Mouse (Mus musculus): ENCODE measurements around the gene Zfp853. TPM values are rescaled to one million over a fixed set of nuclear protein-coding genes. Genes with fewer than 3 reads are reported as not detected.

Zfp853 gene
- not detected for polyA plus RNA-seq (2017; shearing (Covaris generic))

DNA sequence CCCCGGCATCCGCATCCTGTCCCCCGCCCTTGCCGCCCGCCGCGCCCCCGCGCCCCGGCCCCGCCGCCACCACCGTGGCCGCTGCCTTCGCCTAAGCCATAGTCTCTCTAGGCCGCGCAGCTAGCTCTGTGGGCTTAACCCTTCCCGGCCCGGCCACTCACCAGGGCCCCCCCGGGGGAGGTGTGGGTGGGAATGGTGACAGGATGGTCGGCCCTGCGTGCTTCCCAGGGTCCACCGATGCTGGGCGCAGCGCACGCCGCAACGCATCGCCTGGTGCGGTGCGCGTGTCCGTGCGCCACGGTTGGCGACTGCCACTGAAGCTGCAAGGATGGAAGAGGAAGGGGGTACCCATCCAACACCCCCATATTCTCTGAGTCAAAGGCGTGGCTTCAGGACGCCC, at the start of gene Zfp853:
Gene Zfp853, minus strand, starts transcription at position 220 of the 400 bp plus-strand sequence.
- no peak for ATAC-seq

DNA sequence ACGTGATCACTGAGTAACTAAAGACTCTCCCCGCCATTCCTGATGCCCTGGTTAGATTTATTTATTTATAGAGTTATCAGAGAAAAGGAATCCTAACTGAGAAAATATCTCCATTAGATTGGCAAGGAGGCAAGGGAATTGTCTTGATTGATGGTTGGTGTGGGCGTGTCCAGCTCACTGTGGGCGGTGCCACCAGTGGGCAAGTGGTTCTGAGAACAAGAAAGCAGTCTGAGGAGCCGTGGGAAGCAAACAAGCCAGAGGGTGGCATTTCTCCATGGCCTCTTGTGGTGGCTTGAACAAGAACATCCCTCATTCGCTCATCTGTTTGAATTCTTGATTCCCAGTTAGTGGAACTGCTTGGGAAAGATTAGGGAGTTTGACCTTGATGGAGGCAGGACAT, 46.2 kb upstream of the Zfp853 start:
- no peak for ATAC-seq

DNA sequence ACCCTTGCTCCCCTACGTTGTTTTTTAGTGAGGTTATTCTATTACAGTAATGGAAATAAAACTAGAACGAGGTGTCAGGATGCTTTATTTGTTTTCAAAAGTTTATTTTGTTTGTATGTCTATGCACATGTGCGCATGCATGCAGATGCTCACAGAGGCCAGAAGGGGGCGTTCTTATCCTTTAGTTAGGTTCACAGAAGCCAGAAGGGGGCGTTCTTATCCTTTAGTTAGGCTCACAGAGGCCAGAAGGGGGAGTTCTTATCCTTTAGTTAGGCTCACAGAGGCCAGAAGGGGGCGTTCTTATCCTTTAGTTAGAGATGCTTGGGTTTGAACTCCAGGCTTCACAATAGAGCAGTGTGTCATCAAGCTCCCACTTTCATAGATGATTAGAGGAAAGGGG, 43.1 kb upstream of the Zfp853 start:
- ATAC-seq, result no peak

DNA sequence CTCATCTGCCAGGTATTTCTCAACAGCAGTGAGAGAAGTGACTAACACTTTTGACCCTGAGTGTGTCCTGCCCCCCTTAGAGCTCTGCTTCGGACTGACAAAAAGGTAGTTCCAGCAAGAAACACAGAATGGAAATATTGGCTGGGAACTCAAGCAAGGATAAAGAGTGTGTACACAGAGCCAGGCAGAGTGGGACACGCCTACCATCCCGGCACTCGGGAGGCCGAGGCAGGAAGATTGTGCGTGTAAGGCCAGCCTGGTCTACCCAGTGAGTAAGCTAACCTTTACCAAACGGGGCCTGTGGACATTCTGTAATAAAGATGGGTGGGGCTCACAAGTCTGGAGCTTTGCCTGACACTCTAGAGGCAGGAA, 41.7 kb upstream of the Zfp853 start:
- ATAC-seq, result no peak

DNA sequence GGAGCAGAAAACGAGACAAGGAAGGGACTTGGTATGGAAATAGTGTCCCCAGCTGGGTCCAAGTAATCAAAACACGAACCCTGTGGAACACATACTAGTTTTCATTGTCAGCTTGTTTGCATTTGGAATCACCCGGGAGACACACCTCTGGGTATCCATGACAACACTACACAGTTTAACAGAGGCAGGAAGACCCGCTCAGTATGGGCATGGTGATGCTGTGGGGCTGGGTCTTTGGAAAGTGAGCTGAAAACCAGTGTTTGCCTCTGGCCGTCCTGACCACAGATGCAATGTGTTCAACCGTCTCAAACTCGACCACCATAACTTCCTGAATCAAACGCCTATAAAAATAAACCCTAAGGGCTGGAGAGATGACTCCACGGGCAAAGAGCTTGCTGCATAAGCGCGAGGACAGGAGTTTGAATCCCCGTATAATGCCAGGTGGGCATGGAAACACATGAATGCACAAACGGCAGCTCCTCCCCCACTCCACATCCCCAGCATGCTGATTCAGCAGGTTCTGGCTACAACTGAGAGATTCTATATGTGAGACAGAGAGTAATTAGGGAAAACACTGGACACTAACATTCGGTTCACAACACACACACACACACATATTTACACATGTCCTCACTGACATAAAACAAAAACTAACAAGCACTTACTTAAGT, 41.1 kb upstream of the Zfp853 start:
- ATAC-seq, result no peak

DNA sequence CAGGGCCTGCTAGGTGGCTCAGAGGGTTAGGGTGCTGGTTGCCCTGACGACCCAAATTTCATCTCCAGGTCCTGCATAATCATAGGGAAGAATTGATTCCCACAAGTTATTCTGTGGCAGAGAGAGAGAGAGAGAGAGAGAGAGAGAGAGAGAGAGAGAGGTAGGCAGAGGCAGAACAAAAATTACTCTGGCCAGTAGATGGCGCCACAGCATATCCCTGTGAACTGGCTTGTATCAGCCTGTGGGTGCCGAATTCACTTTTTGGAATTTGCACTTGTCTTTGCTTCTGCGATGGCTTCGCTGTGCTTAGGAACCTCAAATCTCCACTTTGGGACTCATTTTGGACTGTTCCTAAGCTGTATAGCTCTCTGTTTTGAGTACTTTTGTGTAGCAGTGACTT, 40.4 kb upstream of the Zfp853 start:
- ATAC-seq, result peak; percentile 45

DNA sequence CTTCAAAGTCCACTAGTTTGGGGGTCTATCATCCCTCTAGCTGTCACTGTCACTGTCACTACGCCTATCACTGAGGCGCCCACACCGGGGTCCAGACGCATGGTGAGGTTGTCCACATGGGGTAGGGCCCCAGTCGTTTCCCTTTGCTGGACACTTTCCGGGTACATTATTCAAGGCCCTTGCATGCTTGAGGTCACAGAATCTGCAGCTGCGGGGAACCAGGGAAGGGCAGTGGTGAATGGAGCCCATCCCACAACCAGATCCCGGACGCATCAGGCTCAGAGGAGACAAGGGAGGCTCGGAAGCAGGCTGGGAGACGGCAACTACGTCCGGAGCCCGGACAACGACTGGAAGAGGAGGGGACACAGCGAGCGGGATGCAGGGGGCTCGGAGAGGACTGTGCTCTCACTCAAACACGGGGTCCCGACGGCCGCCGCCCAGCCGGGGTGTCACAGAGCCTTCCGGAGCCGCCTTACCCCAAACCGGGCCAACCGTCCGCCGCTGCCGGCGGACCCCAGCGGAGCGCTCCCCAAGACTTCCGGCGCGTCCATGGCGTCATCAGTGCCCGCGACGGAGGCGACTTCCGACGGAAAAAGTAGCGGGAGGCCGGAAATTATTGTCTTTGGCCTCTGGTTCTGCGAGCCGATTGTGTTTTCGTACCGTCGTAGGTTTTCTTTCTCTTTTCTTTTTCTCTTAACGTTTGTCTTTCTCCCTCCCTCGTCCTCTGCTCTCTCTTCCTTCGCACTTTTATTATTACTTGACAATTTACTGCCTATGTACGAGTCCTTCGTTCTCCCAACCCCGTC, 35.5 kb upstream of the Zfp853 start, which contains the start of gene Zdhhc4:
Gene Zdhhc4, minus strand, starts transcription at position 567 of the 806 bp plus-strand sequence.
- peak; percentile 89 for ATAC-seq

DNA sequence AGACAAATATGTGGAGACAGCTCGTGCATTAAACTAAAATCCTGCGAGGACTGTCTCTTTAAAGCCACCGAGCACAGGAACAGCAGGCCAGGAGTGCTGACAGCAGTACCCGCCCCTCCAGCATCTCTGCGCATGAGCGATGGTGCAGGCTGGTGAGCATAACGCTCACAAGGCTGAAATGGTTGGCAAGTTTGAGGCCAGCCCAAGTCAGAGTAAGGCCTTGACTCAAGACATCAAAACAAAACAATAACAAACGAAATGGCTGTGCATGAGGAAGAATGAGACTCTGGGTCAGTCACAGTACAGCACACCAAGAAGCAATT, 23.8 kb upstream of the Zfp853 start:
- ATAC-seq, result no peak

DNA sequence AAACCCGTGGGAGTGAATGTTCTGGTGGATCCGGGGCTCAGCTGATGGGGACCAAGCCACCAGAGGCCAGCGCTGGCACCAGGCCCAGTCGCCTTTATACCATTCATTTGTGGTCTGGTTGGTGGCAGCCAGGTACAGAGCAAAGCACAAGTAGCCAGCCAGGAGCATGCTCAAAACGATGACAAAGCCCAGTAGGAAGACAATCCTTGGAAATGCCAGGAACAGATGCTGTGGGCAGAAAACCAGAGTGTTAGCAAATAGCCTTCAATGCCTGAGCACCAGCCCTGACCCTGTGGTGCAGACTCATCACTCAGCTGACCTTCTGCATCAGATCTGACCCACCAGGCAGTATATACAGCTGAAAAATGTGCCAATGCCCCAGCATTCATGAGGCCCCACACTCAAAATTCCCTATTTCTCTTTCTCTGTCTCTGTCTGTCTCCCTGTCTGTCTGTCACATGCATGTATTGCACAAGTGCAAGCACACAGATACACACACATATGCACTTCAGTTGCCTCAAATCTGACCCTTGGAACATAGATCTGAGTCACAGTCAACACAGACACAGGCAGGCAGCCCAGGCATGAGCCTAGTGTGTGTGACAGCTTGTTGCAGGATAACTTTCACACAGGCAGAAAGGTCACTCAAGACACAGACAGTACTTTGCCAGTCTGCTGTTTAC, 23.3 kb upstream of the Zfp853 start:
- ATAC-seq, result no peak

DNA sequence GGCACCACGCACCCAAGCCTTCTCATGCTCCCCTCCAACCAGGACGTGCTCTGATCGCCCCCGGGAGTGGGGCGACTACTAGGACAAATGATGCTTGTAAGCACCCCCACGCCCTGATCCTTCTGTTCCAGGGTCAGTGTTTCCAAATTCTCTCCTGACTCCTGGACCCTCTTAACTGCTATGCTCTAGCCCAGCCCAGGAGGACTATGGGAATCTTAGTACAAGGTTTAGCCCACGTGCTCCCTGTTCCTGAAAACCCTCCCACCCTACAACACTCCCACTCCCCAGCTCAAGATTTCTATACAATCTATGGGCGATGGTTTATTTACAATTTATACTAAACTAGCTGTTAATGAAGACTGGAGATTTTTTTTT, 22.1 kb upstream of the Zfp853 start:
- peak; percentile 13 for ATAC-seq

DNA sequence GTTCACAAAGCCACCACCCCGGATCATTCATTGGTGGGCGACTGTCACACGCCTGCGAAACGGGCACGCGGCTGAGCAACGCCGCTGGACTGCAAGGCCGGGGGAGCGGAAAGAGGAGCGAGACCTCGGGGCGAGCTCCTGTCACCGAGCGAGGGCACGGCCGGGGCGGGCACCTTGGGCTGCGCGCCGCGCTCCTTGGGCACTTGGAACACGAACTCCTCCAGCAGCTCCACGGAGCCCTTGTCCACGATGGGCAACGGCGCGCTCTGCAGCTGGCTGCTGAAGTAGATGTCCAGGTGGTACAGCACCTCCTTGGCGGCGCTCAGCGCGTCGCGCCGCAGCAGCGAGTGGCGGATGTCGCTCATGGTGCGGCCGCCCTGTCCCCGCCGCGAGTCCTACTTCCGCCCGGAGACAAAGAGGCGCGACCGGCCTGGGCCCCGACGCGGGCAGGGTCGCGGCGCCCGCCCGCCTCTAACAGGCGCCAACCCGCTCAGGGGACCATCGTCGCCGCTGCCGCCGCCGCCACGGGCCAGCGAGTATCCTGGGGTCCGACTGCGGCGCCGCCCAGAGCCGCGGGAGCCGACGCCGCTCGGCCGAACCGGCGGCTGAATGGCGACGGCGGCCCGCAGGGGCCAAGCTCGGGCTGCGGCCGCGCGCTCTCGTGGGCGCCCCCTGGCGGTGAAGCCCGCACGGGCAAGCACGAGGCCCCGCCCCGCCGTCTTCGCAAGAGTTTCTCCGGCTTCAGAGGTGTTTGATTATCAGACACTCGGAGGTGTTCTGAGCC, 21.5 kb upstream of the Zfp853 start, which contains the start of gene E130309D02Rik:
Gene E130309D02Rik, minus strand, starts transcription at position 631 of the 784 bp plus-strand sequence.
- ATAC-seq, result peak; percentile 83

DNA sequence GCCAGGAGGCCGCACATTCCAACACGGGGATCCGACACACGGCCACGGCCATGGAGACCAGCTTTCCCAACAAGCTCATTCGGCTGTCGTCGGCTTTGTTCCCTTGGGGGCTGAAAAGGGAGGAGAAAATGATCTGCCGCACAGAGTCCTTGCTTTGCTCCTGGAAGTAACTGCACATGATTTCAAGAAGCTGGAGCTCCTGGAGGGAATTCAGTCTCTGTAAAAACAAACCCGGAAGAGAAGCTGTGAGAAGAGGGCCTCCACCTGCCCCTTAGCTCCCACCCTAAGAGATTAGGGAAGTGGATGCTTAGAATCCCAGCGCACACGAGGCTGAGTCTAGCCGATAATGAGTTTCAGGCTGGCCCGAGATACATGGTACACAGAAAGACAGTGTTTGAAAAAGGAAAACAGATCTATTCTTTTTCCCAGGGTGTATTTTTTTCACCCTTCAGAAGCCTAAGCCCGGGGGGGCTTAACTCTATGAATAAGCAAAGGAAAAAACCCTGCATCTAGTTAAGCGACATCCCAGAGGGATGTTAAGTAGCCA, 20.8 kb upstream of the Zfp853 start:
- ATAC-seq, result no peak

DNA sequence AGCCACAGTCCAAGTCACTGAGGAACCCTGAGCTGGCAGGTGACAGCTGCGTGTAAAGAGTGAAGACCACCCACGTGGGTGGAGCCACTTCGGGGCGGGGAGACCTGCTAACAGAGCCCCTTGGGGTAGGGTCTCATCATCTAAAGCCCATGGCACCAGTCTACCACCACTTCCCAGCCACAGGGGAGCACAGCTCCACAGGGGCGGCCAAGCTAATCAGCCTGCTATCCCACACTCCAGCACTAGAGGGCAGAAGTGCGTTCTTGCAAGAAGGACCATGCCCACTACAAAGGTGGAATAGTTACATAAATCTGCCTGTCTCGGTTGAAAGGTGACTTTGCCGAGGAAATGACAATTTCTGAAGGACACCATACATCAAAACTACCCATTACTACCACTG, 18.5 kb upstream of the Zfp853 start:
- no peak for ATAC-seq

DNA sequence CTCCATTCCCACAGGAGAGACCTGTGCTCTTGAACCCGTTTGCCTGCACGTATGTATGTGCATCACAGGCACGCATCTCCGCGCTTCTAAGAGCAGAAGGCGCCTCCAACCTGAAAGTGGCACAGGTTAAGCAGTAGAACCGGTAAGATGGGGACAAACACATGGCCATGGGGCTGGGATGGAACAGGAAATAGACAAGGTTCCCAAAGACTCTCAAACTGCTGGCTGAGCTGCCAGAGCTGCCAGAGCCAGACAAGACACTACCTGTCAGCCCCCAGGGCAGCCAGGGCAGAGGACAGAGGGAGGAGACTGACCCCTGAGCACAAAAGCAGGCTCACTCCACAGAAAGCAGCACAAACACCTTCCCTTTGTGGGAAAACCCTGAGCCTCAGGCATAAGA, 16.5 kb upstream of the Zfp853 start:
- no peak for ATAC-seq

DNA sequence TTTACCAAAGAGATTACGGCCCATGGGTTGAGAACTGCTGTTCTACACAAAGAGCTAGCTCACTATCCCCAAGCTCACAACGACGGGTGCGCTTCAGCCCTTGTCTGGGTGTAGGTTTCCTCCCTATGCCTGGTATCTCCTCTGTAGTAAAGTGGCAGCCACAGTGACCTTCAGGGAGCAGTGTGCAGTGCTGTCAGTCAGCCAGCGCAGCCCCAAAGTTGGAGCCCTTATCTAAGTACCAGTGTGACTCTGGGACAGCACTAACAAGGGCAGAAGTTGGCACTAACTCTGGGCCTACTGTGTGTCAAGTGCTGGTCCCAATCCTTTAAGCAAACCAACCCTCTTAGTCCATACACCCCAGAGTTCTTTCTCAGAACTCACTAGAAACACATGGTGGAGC, 15.4 kb upstream of the Zfp853 start:
- no peak for ATAC-seq

DNA sequence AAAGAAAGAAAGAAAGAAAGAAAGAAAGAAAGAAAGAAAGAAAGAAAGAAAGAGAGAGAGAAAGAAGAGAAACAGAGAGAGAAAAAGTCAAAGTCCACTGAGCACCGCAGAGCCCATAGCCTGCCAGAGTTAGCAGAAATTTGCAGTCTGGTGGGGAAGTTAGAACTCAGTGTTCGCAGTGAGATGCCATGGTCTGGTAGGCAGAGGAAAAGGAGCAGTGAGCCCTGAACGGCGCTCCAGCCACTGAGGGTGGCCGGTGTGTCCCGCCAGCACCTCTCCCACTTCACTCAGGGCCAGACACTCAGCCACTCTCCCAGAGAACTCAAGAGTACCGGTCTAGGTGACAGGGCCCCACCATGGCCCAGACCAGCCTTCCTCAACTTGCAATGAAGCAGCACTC, 10.8 kb upstream of the Zfp853 start:
- ATAC-seq, result no peak

DNA sequence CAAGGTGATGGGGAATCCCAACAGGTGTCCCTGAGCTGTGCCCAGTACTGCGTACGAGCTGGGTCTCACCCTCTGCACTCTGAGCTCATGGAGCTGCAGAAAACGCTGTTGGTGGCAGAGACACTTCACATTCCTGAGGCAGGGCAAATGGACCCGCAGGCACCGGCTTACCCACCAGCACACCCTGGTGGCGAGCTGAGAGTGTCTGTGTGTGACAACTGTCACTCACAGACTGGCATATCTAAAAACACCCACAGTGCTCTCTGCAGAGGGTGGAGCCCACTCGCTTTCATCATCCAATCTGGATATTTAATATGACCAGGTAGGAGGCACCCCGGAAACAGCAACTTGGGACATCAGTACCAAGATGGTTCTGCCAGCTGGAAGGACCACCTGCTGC, 7.9 kb upstream of the Zfp853 start:
- ATAC-seq, result no peak

DNA sequence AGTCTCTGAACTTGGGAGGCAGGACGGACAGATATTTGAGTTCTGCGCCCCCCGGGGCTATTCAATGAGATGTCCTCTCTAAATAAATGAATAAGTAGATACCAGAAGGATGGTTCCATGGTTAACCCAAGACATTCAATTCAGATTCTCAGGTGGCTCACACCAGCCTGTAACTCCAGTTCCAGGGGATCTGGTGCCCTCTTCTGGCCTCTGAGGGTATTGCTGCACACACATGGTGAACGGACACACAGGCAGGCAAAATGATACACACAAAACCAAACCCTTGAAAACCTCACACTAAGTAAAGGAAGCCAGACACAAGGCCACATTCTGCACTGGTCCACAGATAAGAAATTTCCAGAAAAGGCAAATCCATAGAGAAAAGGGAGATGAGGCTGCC, 6.3 kb upstream of the Zfp853 start:
- ATAC-seq, result no peak

DNA sequence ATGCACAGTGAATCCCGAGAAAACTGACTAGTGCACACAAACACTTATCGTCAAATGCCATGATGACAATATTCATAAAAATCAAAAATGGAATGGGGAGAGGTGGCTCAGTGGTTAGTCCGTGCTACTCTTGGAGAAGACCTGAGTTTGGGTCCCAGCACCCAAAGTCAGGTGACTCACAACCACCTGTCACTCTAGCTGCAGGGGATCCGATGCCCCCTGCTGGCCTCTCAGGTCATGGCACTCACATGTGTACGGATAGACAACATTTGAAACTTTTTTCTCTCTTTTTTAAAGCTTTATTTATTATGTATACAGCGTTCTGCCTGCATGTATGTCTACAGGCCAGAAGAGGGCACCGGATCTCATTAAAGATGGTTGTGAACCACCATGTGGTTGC, 5.0 kb upstream of the Zfp853 start:
- no peak for ATAC-seq

DNA sequence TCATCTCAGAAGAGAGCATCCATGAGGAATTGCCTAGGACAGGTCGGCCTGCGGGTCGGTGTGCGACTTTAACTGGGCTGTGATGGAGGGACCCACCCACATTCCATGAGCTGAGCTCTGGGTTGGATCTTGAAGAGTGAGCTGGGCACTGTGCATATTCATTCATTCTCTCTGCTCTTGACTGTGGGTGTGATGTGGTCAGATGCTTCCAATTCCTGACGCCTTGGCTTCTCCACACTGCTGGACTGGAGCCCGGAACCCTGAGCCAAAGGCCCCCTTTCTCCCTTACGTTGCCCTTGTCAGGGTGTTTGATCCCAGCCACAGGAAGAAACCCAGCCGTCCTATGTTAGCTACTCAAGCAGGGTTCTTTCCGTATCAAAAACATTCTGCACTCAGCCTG, 4.6 kb upstream of the Zfp853 start:
- ATAC-seq, result no peak

DNA sequence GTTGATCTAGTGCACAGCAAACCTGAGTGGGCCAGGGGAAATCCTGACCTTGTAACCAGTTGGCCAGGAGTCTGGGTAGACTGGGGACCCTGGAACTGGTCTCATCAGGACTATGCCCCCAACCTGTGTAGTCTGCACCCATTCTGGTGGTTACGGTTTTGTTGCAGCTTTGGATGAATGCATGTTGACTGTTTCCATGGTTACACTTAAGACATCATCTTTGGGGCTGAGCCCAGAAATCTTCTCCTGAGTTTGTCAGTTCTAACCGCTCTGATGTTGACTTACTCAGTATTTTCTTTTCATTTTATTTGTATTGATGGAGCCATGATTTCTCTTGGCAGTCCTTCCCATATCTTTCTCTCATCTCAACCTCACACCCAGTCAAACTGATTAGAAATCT, 1.9 kb upstream of the Zfp853 start:
- no peak for ATAC-seq

DNA sequence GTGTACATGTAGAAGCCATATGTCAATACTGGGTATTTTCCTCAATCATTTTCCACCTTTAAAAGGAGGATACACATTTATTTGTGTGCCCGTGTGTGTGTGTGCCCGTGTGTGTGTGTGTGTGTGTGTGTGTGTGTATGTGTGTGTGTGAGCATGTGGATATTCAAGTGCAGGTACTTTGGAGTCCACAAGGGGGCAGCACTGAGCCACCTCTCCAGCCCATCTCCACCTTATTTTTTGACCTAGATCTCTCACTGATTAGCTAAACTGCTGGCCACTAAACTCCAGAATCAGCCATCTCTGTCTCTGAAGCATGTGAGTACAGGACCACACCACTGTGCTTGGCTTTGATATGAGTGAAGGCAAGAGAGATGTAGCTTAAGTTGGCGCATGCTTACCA, 1.4 kb upstream of the Zfp853 start:
- ATAC-seq, result no peak

DNA sequence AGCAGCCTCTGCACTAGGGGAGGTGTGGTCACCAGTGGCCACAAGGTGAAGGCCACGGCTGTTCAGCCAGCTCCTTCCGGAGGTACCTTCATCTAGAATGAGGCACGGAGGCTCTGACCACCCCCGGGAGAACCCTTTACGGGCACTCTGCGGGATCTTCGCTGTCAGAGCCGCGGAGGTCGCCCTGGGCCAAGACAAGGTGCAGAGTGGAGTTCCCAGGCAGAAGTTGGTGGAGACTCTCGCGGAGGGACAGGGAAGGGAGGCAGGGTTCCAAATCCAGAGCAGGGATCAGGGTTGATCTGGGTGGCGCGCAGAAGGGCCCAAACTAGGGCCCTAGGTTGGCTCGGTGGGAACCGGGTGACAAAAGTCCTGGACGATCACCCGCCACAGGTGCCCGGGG, 544 bp downstream of the Zfp853 start:
- ATAC-seq, result no peak

Data from activated CD4-positive, CD25-positive, alpha-beta regulatory T cell, adult 4 months (primary cell).